Mouse (Mus musculus) frontal cortex, postnatal 10 days (tissue): ENCODE measurements around the gene Lrpap1.

Experiments
- DNase-seq, 2 experiments: peaks; one replicate each; pipeline ENCODE4 v3.0.0; 2022; ENCODE audit warnings: low spot score in 2 of 2, mixed read lengths in 1 of 2

Lrpap1 gene

DNA sequence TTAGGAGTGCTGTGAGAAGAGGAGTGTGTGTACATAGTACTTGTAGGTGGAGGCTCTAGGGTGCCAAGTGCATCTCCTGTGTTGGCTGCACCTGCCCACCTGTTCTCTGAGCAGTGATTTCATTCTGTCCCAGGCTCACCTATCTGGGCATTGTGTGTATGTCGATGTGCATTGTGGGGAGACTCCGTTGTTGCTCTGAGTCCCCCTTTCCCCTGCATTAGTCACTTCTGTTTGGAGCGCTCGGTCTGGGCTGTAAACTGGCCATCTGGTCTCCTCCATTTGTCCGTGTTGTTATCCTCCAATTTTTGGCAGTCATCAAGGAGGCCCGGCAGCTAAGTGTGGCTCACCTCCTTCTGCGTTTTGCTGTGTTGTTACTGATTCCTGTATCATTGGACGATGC, 14.5 kb upstream of the Lrpap1 start:
- no peak for DNase-seq

DNA sequence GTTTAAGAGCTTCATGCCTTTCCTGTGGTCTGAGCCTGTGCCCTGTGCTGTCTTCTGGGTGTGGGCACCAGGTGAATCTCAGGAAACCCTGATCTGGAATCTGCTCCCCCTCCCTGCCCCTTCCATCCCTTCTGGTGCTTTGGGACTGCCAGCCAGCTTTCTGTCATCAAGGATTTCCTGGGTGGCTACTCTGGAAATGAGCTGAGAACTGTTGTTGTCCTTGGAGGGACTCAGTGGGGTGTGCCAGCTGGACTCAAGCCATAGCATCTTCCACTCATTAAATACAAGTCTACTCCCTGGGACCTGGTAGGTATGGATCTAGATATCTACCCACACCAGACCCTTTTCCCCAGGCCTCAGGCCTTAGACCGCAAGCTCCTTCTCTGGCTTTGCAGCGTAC, 12.9 kb upstream of the Lrpap1 start:
- DNase-seq = no peak

DNA sequence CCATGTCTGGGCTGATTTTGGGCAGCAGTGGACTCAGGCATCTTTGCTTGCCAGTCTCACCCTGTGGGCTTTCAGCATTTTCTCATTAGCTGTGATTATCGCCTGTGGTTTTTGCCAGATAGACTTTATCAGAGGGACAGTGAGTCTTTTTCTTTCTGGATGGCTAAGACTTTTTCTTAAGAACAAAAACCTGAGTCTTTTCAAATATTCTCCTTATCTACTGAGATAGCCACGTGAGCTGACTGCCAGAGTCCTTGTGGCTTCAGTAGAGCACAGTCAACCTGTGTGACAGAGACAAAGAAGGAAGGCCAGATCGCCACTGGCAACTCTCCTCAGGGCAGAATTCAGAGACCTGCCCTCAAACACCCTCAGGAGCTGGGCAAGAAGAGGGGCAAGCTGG, 12.1 kb upstream of the Lrpap1 start:
- DNase-seq = no peak

DNA sequence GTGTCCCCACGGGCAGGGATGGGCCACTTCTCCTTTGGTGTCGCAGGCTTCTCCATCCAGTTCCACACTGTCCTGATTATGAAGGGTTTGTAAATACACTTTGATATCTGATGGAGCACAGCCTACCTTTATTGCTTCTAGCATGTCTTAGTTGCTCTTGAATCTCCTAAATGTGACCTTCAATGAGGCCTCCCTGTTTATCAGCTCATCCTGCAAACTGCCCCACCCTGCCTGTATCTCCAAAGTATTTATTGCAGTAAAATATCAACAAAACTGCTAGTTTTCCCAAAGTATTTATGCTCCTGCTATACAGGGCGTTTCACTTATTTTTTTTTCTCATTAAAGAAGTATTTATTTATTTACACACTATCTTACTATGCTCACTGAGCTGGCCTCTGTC, 10.4 kb upstream of the Lrpap1 start:
- DNase-seq = no peak

DNA sequence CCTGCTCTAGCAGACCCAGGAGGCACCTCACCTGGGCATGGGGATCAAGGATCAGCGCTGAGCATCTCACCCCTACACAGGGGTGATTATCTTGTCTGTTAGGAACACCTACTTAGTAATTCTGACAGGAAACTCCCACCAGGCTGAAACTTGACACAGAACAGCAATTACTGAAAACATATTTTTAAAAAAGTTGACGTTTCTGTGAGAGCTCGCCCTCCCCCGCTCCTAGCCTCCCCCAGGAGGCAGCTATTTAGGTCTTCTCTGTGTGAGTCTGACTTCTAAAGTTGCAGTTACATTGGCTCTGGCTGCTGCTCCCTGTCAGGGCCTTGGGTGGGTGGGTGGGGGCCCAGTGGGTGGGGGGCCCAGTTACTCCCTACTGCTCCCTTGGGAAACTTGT, 6.9 kb upstream of the Lrpap1 start:
- no peak for DNase-seq

DNA sequence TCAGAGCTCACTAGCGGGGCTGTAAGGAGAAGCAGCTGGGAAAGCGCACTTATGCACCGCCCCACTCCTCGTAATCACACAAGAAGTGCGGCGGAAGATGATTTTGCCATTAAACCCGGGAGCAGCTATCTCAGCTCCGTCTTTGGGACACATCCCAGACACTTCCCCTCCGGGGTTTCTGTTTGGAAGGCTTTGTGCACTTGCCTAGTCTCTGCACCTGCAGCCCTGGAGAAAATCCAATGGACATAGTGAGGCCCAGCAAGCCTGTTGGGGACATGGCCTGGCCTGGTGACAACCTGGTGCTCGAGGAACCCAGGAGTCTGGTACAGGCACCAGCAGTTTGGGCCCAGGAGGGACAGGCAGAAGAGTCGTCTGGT, 344 bp upstream of the Lrpap1 start:
- DNase-seq = peak in 1 of 2 experiments; percentile 43

DNA sequence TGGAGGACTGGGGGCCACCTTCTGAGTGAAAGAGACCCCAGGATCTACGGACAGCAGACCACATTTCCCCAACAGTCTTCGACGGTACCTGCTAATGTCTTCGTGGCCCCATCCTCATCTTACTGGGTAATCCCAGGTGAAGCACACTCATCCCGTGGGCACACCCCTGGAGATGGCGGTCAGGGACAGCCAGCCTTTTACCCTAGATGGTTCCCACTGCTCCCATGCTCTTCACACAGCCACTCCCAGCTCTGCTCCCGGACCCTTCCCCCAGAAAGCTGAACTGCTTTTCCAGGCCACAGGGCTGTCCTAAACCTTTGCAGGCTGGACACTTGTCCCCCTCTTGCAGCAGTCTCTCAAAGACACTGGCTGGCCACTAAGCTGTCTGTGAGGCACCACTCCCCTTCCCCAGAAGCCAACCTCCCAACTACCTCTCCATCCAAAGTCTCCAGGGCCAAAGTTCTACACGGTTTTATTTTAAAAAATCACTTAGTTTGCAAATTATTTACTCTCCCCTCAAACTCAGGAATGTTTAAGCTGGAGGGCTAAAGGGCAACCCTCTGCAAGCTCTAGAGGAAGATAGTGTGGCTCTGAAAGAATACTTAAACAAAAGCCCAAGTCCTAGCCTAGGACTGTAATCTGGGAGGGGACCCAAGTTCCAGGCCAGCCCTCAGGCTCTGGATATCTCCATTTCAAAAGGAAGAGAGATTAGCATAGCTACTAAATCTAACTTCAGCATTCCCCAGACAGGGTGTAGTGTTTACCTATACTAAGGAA, 1.2 kb downstream of the Lrpap1 start:
- no peak for DNase-seq

DNA sequence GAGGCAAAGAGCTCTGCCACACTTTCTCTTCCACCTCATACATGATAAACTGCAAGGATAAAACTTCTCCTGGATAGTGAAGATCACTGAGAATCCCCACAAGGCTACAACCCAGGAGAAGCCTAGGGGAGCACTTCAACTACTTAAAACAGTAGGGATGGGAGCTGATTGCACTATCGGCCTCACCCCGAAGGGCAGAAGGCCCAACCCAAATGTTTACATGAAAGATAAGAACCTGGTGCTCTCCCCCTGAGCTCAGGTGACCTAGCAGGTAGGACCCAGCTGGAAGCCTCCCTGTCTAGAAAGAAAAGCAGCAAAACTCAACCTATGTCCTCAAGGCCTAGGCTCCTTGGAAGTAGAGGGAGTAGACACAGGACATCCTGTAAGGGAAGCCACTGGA, 2.0 kb downstream of the Lrpap1 start:
- no peak for DNase-seq

DNA sequence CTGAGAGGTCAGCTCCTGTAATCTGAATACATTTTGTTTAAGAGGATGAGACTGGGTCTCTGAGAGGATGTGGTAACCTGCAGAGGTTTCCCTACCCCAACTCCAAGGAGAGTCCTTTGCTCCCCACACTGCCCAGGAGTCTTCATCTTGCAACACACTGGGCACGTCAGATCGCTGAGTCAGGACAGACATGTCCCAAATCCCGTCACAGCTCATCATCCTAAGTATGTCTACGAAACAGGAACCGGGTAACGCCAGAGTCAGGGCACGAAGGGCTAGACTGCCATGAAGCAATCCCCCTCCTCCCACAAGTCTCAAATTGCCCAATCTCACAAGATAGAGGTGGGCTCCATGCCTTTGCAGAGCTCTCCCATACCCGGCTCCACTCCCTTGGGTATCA, 2.5 kb downstream of the Lrpap1 start:
- no peak for DNase-seq

DNA sequence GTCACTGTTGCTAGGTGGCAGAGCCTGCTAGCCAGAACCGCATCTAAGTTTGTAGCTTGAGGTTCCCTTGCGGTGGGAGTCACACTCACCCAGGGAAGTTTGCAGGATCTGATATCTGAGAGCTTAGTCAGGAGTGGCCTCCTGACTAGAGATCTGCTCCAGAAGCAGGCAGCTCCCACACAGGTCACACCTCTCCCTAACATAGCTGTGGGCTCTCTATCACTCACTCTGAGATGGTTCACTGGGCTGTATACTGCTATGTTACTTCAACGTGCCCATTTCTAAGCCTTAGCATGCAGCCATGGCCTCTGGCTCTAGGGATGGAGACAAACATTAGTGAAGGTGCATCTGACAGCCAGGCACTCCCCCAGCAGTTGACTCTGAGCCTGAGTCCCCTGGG, 13.9 kb downstream of the Lrpap1 start:
- DNase-seq = no peak

DNA sequence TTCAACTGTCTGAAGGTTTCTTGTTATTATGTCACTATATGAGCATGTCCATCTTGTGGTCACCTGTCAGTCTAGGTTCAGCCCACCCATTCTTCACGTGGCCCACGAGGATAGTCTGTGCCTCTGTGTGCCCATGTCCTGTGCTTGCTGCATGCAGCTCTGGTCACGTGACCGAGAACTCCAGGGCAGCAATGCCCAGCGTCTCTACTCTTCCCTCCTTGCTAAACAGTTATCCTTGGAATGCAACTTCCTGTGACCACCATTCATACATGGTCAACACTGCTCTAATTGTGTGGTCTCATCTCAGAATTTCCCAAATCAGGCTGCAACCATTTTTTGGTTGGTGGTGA, 16.0 kb downstream of the Lrpap1 start:
- DNase-seq = no peak

DNA sequence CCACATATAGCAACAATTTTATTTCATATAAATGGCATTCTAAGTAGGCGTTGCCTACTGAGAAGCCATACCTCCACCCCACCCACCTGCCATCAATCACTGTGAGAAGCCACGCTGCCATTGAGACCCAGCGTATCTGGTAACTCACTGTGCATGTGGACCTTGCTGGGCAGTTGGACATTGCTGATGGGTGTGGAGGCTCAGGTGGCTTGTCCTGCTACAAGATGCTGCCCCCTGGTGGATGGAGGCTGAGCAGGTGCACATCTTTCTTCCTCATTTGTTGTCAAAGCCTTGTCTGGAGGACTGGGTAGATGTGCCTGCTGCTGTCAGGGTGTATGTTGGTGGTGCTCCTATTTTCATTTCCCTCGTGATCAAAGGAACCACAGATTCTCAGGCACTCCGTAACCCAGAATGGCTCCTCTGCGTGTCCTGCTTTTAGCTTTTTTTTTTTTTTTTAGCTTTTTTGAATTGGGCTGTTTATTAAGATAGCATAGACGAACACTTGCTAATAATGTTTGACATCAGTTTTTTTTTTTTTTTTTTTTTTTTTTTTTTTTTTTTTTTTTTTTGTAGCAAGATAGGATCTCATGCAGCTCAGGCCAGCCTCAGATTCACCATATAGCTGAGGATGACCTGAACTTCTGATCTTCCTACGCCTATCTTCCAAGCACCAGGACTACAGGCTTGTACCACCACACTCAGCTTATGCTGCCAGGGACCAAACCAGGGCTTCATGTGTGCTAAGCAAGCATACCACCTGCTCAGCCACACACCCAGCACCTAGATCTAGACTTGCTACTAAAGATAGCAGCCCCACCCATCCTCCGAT, 16.6 kb downstream of the Lrpap1 start:
- DNase-seq = peak; percentile 38 to 39

DNA sequence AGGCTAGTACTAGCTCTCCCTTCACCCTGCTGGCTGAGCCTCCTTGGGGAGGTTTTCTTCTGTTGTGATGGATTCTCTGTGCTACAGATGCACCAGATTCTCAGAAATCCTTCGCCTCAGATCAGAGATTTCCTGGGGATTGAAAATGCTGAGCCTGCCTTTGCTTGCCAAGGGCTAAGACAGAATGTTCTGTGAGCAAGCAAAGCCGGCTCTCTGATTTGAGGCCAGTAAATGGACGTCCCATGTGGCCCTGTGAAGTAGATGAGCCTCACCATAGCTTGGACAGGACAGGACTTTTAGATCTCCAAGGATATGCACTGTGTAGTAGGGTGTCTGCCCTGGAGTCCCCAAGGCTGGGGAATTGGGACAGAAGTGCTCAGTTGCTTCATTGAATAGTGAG, 20.7 kb downstream of the Lrpap1 start:
- DNase-seq = no peak

DNA sequence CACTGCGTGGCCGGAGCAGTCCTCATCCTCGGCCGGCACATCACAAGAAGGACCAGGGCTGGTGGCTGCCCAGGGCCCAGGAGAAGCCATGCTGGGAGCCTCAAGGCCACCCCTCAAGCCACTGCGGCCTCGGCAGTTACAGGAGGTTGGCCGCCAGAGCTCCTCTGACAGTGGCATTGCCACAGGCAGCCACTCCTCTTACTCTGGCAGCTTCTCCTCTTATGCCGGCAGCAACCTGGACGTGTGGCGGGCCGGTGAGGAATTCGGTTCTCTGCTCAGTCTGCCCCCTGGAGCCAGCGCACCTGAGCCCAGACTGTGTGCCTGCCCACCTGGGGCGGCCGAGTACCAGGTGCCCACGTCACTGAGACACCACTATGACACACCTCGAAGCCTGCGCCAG, 26.5 kb downstream of the Lrpap1 start:
- DNase-seq = no peak

DNA sequence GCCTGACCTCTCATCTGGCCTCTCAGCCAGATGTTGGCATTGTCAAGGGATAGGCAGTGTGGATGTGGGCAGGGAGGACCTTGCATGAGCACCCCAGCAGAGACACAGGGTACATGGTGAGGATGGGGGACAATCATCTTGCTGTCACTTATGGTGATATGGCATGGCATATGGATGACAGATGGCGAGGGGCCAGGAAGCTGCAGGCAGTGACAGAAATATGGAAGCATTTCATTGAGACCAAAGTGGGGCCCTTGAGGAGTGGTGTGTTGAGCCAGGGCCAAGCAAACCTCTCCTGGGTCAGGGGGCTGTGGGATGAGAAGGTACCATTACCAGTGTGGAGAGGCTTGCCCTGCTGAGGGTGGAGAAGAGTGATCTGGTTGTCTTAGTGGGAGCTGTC, 29.2 kb downstream of the Lrpap1 start:
- no peak for DNase-seq

DNA sequence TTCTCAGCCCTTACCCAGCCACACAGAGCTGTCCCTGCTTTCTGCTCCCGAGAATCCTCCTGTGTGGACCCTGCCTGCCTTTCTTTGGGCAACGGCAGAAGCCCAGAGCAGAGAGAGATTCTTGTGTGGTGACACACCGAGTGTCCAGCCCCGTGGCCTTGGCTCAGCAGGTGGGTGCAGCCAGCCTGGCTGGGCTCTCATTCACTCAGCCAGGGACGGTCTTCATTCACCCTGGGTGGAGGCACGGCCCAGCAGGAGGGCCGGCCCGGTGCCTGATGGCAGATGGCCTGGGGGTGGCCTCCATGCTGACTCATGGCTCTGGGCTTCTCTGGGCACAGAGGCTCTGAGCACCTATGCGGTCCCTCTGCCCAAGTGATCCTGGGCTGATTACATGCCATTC, 31.6 kb downstream of the Lrpap1 start:
- no peak for DNase-seq

DNA sequence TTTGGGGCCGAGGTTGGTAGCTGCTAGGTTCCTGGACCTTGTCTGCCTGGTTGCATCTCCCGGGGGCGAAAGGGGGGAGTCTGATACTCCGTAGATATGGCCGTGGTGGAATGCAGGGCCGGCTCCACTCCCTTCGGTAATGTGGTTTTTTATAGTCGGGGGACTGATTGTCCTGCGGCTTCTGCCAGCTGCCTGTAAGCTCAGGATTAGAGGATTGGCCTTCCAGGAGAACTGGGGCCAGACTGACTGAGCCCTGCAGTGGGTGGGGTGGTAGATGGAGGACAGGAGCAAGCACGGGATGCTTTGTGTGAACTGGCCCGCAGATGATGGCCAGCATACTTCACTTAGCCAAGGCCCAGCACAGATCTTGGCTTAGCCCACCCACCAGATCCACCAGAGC, 32.3 kb downstream of the Lrpap1 start:
- DNase-seq = no peak

DNA sequence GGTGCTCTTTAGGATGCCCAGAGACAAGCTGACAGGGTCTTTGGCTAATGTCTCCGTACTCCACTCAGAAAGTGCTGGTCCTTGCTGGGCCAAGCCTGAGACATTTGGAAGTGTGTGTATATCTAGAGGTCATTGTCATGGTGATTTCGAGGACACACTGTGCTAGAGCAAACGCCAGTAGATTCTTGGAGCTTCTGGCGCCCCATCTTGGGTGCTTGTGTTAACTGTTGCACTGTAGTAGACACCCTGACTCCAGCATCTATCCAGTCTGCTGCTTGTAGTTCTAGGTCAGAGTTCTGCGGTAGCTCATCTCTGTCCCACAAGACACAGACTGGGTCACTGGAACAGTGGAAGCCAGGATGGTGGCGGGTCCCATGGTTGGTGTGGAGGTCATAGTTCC, 33.7 kb downstream of the Lrpap1 start:
- no peak for DNase-seq

DNA sequence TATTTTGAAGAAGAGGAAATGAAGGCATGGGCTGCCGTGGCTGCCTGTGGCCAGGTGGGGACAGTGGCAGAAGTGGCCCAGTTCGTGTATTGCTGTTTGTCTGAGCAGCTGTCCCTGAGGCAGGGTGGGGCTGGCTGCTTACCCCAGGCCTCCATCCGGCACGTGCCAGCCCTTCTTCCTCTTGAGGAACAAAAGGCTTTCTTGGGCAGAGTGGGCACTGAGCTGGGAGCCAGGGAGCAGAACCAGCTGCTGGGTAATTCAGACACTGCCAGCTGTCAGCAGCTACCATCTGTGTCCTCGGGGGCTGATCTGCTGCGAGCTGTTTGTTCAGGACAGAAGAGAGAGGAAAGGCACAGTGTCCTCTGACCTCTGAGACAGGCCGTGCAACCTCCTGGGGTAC, 34.6 kb downstream of the Lrpap1 start:
- DNase-seq = peak; percentile 23 to 44

DNA sequence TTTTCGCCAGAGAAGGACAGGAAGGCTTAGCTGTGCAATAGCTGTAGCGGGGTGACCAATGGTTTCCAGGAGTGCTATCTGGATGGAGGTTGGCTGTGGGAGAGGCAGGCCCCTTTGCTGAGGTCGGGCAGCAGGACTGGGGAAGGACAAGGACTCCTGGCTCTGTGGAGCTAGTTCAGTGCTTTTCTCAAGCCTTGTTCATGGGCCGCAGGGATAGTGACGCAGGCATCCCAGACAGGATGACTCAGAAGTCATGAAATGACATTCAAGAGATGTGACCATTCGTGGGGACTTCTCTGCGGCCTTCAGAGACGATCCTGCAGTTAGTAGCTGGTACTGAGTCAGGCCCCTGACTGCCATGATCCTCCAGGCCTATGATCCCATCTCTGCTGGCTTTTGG, 35.3 kb downstream of the Lrpap1 start:
- no peak for DNase-seq

DNA sequence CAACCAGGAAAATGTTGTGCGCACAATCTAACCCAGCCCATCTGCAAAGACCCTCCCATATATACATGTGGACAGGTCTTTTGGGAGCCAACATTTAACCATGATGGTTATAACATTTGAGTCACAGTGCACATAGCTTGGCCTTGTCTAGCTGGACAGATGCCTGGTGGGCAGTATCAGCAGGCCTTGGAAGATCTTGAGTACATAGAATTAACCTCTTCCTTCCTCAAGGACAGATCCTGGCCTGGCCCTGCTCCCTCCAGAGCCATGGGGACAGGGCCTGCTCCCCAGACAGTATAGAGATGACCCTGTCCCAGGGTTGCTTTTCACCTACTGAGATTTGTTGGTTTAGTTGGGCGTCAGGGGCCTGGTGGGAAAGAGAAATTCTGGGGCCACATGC, 35.7 kb downstream of the Lrpap1 start:
- DNase-seq = no peak

DNA sequence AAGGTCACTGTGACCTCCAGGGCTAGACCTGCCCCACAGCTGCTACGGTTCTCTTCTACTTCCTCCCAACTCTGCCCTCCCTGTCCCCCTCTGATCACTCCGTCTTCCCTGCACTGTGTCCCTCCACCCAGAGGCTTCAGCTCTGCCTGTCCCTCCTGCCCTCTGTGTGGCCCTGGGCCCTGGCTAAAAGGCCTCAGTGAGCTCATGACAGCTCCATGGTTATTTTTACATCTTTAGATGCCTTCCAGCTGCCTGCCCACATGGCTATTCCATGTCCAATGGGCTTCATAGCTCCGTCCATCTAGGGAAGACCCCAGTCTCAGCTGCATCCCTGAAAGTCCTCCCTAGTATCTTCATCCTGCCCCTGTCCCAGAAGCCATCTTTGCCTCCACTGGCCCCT, 45.5 kb downstream of the Lrpap1 start:
- no peak for DNase-seq

DNA sequence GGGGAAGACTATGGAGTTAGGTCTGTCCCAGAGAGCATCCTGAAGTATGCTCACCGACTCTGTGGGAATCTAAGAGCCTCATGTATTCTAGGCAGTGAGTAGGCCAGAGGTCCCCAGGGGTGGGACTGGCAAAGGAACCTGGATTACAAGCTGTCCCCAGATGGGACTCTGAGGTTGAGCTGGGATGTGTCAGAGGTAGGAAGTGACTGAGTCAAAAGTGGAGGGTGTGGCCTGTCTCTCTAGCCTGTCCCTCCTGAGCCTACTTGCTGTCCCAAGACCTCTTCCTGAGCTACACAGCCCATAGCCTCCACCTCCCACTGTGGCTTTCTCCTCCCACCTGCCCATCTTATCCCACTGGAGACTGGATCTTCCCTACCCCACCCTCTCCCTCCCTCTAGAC, 47.4 kb downstream of the Lrpap1 start:
- no peak for DNase-seq

DNA sequence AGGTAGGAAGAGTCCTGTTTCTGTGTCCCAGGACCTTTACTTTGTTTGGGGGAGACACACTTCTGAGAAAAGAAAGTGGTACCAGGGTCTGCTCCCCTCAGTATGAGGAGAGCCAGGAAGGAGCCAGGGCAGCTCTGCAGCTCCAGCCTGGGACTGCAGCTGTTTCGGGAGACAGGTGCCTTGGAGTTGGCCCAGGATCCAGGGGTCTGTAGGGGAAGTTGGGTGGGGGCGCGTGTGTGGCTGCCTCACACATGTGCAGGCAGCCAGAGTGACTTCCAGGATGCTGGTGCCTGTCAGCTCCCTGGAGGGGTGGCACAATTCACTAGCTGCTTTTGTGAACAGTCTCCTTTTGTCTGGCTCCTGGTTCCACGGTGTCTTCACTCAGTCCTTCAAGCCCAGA, 48.0 kb downstream of the Lrpap1 start:
- DNase-seq = no peak
